50 mouse cellular contexts compared by ENCODE assay signal in genomic region chr9:38427026-38427425, GRCm38 (mm10). TPM values are rescaled to one million over a fixed set of nuclear protein-coding genes. Genes with fewer than 3 reads are reported as not detected.
"Had no signal": no experiment of that assay in that cellular context is flagged by ENCODE, and none has a peak within 500 bp of the region (broad histone marks: within the 10 kb centered on the region; RNA-seq: fewer than 3 reads in every experiment).

No protein-coding gene starts in this region.

- H3K4me2 ChIP-seq: heart, embryonic 11.5 days; heart, embryonic 12.5 days; heart, embryonic 13.5 days; heart, embryonic 15.5 days; hindbrain, embryonic 12.5 days; hindbrain, embryonic 13.5 days; hindbrain, embryonic 14.5 days; hindbrain, embryonic 15.5 days; intestine, embryonic 15.5 days; kidney, embryonic 15.5 days had no signal

- H3K4me1 ChIP-seq: heart, embryonic 12.5 days; heart, embryonic 13.5 days; heart, embryonic 15.5 days; hindbrain, embryonic 10.5 days; hindbrain, embryonic 12.5 days; hindbrain, embryonic 13.5 days; hindbrain, embryonic 15.5 days; intestine, embryonic 15.5 days; kidney, embryonic 15.5 days had no signal

- H3K9me3 ChIP-seq: heart, embryonic 15.5 days; hindbrain, embryonic 10.5 days; hindbrain, embryonic 12.5 days; hindbrain, embryonic 13.5 days; hindbrain, embryonic 15.5 days; intestine, embryonic 15.5 days; kidney, embryonic 15.5 days had no signal

- H3K4me3 ChIP-seq: heart, embryonic 12.5 days; heart, embryonic 13.5 days; heart, embryonic 15.5 days; hindbrain, embryonic 10.5 days; hindbrain, embryonic 12.5 days; hindbrain, embryonic 13.5 days; hindbrain, embryonic 15.5 days; intestine, embryonic 15.5 days; kidney, embryonic 15.5 days; layer of hippocampus, adult 2 months; left cerebral cortex, adult 2 months had no signal

- ATAC-seq: hindbrain, embryonic 16.5 days; hindbrain, postnatal 0 days; inflammation-experienced regulatory T-cells, adult 6 months; intestine, embryonic 15.5 days; intestine, embryonic 16.5 days; intestine, postnatal 0 days had no signal

- DNase-seq: heart, postnatal 10 days; heart, postnatal 14 days; heart, postnatal 36 days; heart, postnatal 4 days; kidney, adult 11 months; kidney, adult 18-20 months; kidney, adult 2 months; kidney, adult 8-10 months; kidney, adult 9 months; kidney, postnatal 10 days; kidney, postnatal 14 days; kidney, postnatal 25 days; kidney, postnatal 36 days; kidney, postnatal 4 days; layer of hippocampus, adult 9-11 months; layer of hippocampus, postnatal 36 days had no signal

- H3K36me3 ChIP-seq: heart, embryonic 12.5 days; heart, embryonic 13.5 days; heart, embryonic 15.5 days; hindbrain, embryonic 10.5 days; hindbrain, embryonic 12.5 days; hindbrain, embryonic 13.5 days; hindbrain, embryonic 15.5 days; intestine, embryonic 15.5 days; kidney, embryonic 15.5 days had no signal

- H3K27me3 ChIP-seq: heart, embryonic 12.5 days; heart, embryonic 13.5 days; heart, embryonic 15.5 days; hindbrain, embryonic 12.5 days; hindbrain, embryonic 13.5 days; hindbrain, embryonic 15.5 days; intestine, embryonic 15.5 days; kidney, embryonic 15.5 days had no signal

- H3K9ac ChIP-seq: heart, embryonic 12.5 days; heart, embryonic 13.5 days; heart, embryonic 15.5 days; hindbrain, embryonic 12.5 days; hindbrain, embryonic 13.5 days; hindbrain, embryonic 14.5 days; hindbrain, embryonic 15.5 days; intestine, embryonic 15.5 days; kidney, embryonic 15.5 days had no signal

- H3K27ac ChIP-seq: heart, embryonic 13.5 days; heart, embryonic 15.5 days; hindbrain, embryonic 10.5 days; hindbrain, embryonic 12.5 days; hindbrain, embryonic 13.5 days; hindbrain, embryonic 14.5 days; hindbrain, embryonic 15.5 days; hindbrain, postnatal 0 days; intestine, embryonic 15.5 days; kidney, embryonic 15.5 days; kidney, postnatal 0 days; layer of hippocampus, adult 2 months; left cerebral cortex, adult 2 months had no signal

RNA-seq across cellular contexts. Expression of gene Olfr901, which starts 2.2 kb away (rescaled TPM):
- total RNA-seq: heart, postnatal 10 days; heart, postnatal 14 days; heart, postnatal 25 days; heart, postnatal 36 days; heart, postnatal 4 days; hematopoietic stem cell, adult 5-6 weeks; hindbrain, postnatal 0 days; layer of hippocampus, adult 18-20 months; layer of hippocampus, adult 2 months; layer of hippocampus, postnatal 14 days; layer of hippocampus, postnatal 25 days; layer of hippocampus, postnatal 36 days; left cerebral cortex, adult 18-20 months; left cerebral cortex, adult 2 months; left cerebral cortex, adult 8-10 months had no signal
- polyA plus RNA-seq: heart, embryonic 11.5 days; heart, embryonic 12.5 days; heart, embryonic 13.5 days; heart, embryonic 14.5 days; heart, embryonic 15.5 days; heart, embryonic 16.5 days; heart, postnatal 0 days; hindbrain, embryonic 10.5 days; hindbrain, embryonic 11.5 days; hindbrain, embryonic 12.5 days; hindbrain, embryonic 13.5 days; hindbrain, embryonic 14.5 days; hindbrain, embryonic 15.5 days; hindbrain, embryonic 16.5 days; hindbrain, postnatal 0 days; inflammation-experienced regulatory T-cells, adult 6 months; intestine, embryonic 14.5 days; intestine, embryonic 15.5 days; intestine, embryonic 16.5 days; intestine, postnatal 0 days; kidney, adult 2 months; kidney, embryonic 14.5 days; kidney, embryonic 15.5 days; kidney, embryonic 16.5 days; kidney, postnatal 0 days; large intestine, adult 2 months had no signal

RNA-seq across cellular contexts. Expression of gene Olfr902, which starts 20.4 kb away (rescaled TPM):
- total RNA-seq: heart, postnatal 10 days; heart, postnatal 14 days; heart, postnatal 25 days; heart, postnatal 36 days; heart, postnatal 4 days; hematopoietic stem cell, adult 5-6 weeks; hindbrain, postnatal 0 days; layer of hippocampus, adult 18-20 months; layer of hippocampus, adult 2 months; layer of hippocampus, postnatal 14 days; layer of hippocampus, postnatal 25 days; layer of hippocampus, postnatal 36 days; left cerebral cortex, adult 18-20 months; left cerebral cortex, adult 2 months; left cerebral cortex, adult 8-10 months had no signal
- polyA plus RNA-seq: heart, embryonic 11.5 days; heart, embryonic 12.5 days; heart, embryonic 13.5 days; heart, embryonic 14.5 days; heart, embryonic 15.5 days; heart, embryonic 16.5 days; heart, postnatal 0 days; hindbrain, embryonic 10.5 days; hindbrain, embryonic 11.5 days; hindbrain, embryonic 12.5 days; hindbrain, embryonic 13.5 days; hindbrain, embryonic 14.5 days; hindbrain, embryonic 15.5 days; hindbrain, embryonic 16.5 days; hindbrain, postnatal 0 days; inflammation-experienced regulatory T-cells, adult 6 months; intestine, embryonic 14.5 days; intestine, embryonic 15.5 days; intestine, embryonic 16.5 days; intestine, postnatal 0 days; kidney, adult 2 months; kidney, embryonic 14.5 days; kidney, embryonic 15.5 days; kidney, embryonic 16.5 days; kidney, postnatal 0 days; large intestine, adult 2 months had no signal

RNA-seq across cellular contexts. Expression of gene Olfr147, which starts 25.5 kb away (rescaled TPM):
- total RNA-seq: heart, postnatal 10 days; heart, postnatal 14 days; heart, postnatal 25 days; heart, postnatal 36 days; heart, postnatal 4 days; hematopoietic stem cell, adult 5-6 weeks; hindbrain, postnatal 0 days; layer of hippocampus, adult 18-20 months; layer of hippocampus, adult 2 months; layer of hippocampus, postnatal 14 days; layer of hippocampus, postnatal 25 days; layer of hippocampus, postnatal 36 days; left cerebral cortex, adult 18-20 months; left cerebral cortex, adult 2 months; left cerebral cortex, adult 8-10 months had no signal
- polyA plus RNA-seq: heart, embryonic 11.5 days; heart, embryonic 12.5 days; heart, embryonic 13.5 days; heart, embryonic 14.5 days; heart, embryonic 15.5 days; heart, embryonic 16.5 days; heart, postnatal 0 days; hindbrain, embryonic 10.5 days; hindbrain, embryonic 11.5 days; hindbrain, embryonic 12.5 days; hindbrain, embryonic 13.5 days; hindbrain, embryonic 14.5 days; hindbrain, embryonic 15.5 days; hindbrain, embryonic 16.5 days; hindbrain, postnatal 0 days; inflammation-experienced regulatory T-cells, adult 6 months; intestine, embryonic 14.5 days; intestine, embryonic 15.5 days; intestine, embryonic 16.5 days; intestine, postnatal 0 days; kidney, adult 2 months; kidney, embryonic 14.5 days; kidney, embryonic 15.5 days; kidney, embryonic 16.5 days; kidney, postnatal 0 days; large intestine, adult 2 months had no signal

RNA-seq across cellular contexts. Expression of gene Olfr904, which starts 35.9 kb away (rescaled TPM):
- total RNA-seq: heart, postnatal 10 days; heart, postnatal 14 days; heart, postnatal 25 days; heart, postnatal 36 days; heart, postnatal 4 days; hematopoietic stem cell, adult 5-6 weeks; hindbrain, postnatal 0 days; layer of hippocampus, adult 18-20 months; layer of hippocampus, adult 2 months; layer of hippocampus, postnatal 14 days; layer of hippocampus, postnatal 25 days; layer of hippocampus, postnatal 36 days; left cerebral cortex, adult 18-20 months; left cerebral cortex, adult 2 months; left cerebral cortex, adult 8-10 months had no signal
- polyA plus RNA-seq: heart, embryonic 11.5 days; heart, embryonic 12.5 days; heart, embryonic 13.5 days; heart, embryonic 14.5 days; heart, embryonic 15.5 days; heart, embryonic 16.5 days; heart, postnatal 0 days; hindbrain, embryonic 10.5 days; hindbrain, embryonic 11.5 days; hindbrain, embryonic 12.5 days; hindbrain, embryonic 13.5 days; hindbrain, embryonic 14.5 days; hindbrain, embryonic 15.5 days; hindbrain, embryonic 16.5 days; hindbrain, postnatal 0 days; inflammation-experienced regulatory T-cells, adult 6 months; intestine, embryonic 14.5 days; intestine, embryonic 15.5 days; intestine, embryonic 16.5 days; intestine, postnatal 0 days; kidney, adult 2 months; kidney, embryonic 14.5 days; kidney, embryonic 15.5 days; kidney, embryonic 16.5 days; kidney, postnatal 0 days; large intestine, adult 2 months had no signal

RNA-seq across cellular contexts. Expression of gene Olfr905, which starts 43.9 kb away (rescaled TPM):
- total RNA-seq: heart, postnatal 10 days; heart, postnatal 14 days; heart, postnatal 25 days; heart, postnatal 36 days; heart, postnatal 4 days; hematopoietic stem cell, adult 5-6 weeks; hindbrain, postnatal 0 days; layer of hippocampus, adult 18-20 months; layer of hippocampus, adult 2 months; layer of hippocampus, postnatal 14 days; layer of hippocampus, postnatal 36 days; left cerebral cortex, adult 2 months; left cerebral cortex, adult 8-10 months had no signal
- polyA plus RNA-seq: heart, embryonic 11.5 days; heart, embryonic 12.5 days; heart, embryonic 13.5 days; heart, embryonic 14.5 days; heart, embryonic 15.5 days; heart, embryonic 16.5 days; heart, postnatal 0 days; hindbrain, embryonic 10.5 days; hindbrain, embryonic 11.5 days; hindbrain, embryonic 12.5 days; hindbrain, embryonic 13.5 days; hindbrain, embryonic 14.5 days; hindbrain, embryonic 15.5 days; hindbrain, embryonic 16.5 days; hindbrain, postnatal 0 days; intestine, embryonic 14.5 days; intestine, embryonic 15.5 days; intestine, embryonic 16.5 days; intestine, postnatal 0 days; kidney, adult 2 months; kidney, embryonic 14.5 days; kidney, embryonic 15.5 days; kidney, embryonic 16.5 days; kidney, postnatal 0 days; large intestine, adult 2 months had no signal
